Mouse (Mus musculus): ENCODE measurements around the gene Stk24. TPM values are rescaled to one million over a fixed set of nuclear protein-coding genes. Genes with fewer than 3 reads are reported as not detected.

Gene Stk24
- polyA plus RNA-seq, 1 experiment from 2014 or later, result 49.3 TPM

GRCm38 (mm10) chr14:121361319-121362114 lies 18.3 kb downstream of the Stk24 start:
- DNase-seq (ENCODE audit: low spot score) (no peak), ATAC-seq (replicated peaks; ENCODE audit: low FRiP score, low TSS enrichment, low read depth) (no peak; the same call in 1 of the 2 replicates)
- peaks cover 2% of the 10 kb centered on the region; the same call in 1 of the 2 replicates for H3K9me3 ChIP-seq (ENCODE audit: control insufficient read depth, low read length)
- H3K4me3 ChIP-seq (ENCODE audit: low read depth, low read length), result no peak overlapping the region
- peaks cover 60% of the 10 kb centered on the region for H3K4me1 ChIP-seq (replicated peaks; ENCODE audit: control insufficient read depth, insufficient read depth, low read length)
- H3K36me3 ChIP-seq (ENCODE audit: control insufficient read depth, insufficient read depth, low read length), result no peaks in the 10 kb centered on the region
- no peak overlapping the region for H3K27ac ChIP-seq (ENCODE audit: low read depth)
- no peak overlapping the region for H3K9ac ChIP-seq (ENCODE audit: low read length)
- no peaks in the 10 kb centered on the region for H3K27me3 ChIP-seq (replicated peaks; ENCODE audit: control insufficient read depth, insufficient read depth, low read length)
- H3K4me2 ChIP-seq (ENCODE audit: low read length), result no peak overlapping the region
- 74% methylated on average over 17 of the region's 17 CpGs for WGBS

DNA sequence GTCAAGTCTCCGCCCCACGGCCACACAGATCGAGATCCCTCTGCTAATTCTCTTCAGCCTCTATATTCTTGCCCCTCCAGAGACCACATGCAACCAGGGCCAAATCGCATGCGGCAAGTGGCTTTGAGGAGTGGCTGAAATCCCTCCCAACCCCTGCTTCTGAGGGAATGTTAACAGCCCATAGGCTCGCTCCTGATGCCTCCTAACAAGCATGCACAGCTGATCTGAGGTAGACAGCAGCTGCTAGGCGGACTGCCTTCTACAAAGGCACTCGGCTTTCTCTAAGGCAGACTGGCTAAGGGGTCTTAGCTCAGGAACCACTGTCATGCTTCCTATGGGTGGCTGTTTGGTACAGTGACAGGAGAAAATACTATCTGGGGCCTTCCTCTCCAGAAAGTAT lies 20.0 kb downstream of the Stk24 start:
- ATAC-seq (replicated peaks; ENCODE audit: low FRiP score, low TSS enrichment, low read depth), result no peak
- no peak for DNase-seq (ENCODE audit: low spot score)
- H3K4me2 ChIP-seq (ENCODE audit: low read length), result no peak overlapping the region
- no peak overlapping the region for H3K9ac ChIP-seq (ENCODE audit: low read length)
- peaks cover 2% of the 10 kb centered on the region; the same call in 1 of the 2 replicates for H3K9me3 ChIP-seq (ENCODE audit: control insufficient read depth, low read length)
- H3K4me3 ChIP-seq (ENCODE audit: low read depth, low read length), result no peak overlapping the region
- no peaks in the 10 kb centered on the region for H3K36me3 ChIP-seq (ENCODE audit: control insufficient read depth, insufficient read depth, low read length)
- H3K27ac ChIP-seq (ENCODE audit: low read depth), result peak overlapping the region; percentile 5; the same call in 1 of the 2 replicates
- 69% methylated on average over 8 of the region's 8 CpGs for WGBS
- H3K4me1 ChIP-seq (replicated peaks; ENCODE audit: control insufficient read depth, insufficient read depth, low read length), result peaks cover 52% of the 10 kb centered on the region
- no peaks in the 10 kb centered on the region for H3K27me3 ChIP-seq (replicated peaks; ENCODE audit: control insufficient read depth, insufficient read depth, low read length)

- Histone ChIP-seq H3K27ac (ENCODE audit: low read depth) (peak overlapping the region; percentile 16; the same call in 1 of the 2 replicates), H3K4me2 (ENCODE audit: low read length) (no peak overlapping the region), H3K27me3 (replicated peaks; ENCODE audit: control insufficient read depth, insufficient read depth, low read length) (no peaks in the 10 kb centered on the region), H3K36me3 (ENCODE audit: control insufficient read depth, insufficient read depth, low read length) (no peaks in the 10 kb centered on the region), H3K9me3 (ENCODE audit: control insufficient read depth, low read length) (peaks cover under 1% of the 10 kb centered on the region; the same call in 1 of the 2 replicates), H3K9ac (ENCODE audit: low read length) (no peak overlapping the region), H3K4me1 (replicated peaks; ENCODE audit: control insufficient read depth, insufficient read depth, low read length) (peaks cover 52% of the 10 kb centered on the region), H3K4me3 (ENCODE audit: low read depth, low read length) (no peak overlapping the region)
- ATAC-seq (replicated peaks; ENCODE audit: low FRiP score, low TSS enrichment, low read depth) (no peak), DNase-seq (ENCODE audit: low spot score) (no peak)
- 30% methylated on average over 3 of the region's 3 CpGs for WGBS
Measured at GRCm38 (mm10) chr14:121359015-121359414, 20.8 kb downstream of the Stk24 start.

GRCm38 (mm10) chr14:121358327-121358726 lies 21.5 kb downstream of the Stk24 start:
- H3K27me3 ChIP-seq (replicated peaks; ENCODE audit: control insufficient read depth, insufficient read depth, low read length), result no peaks in the 10 kb centered on the region
- no peak overlapping the region for H3K4me2 ChIP-seq (ENCODE audit: low read length)
- H3K27ac ChIP-seq (ENCODE audit: low read depth), result 0 out of 2 replicates have a peak overlapping the region, but pooled peaks have one; percentile 16
- no peaks in the 10 kb centered on the region for H3K36me3 ChIP-seq (ENCODE audit: control insufficient read depth, insufficient read depth, low read length)
- no peak for ATAC-seq (replicated peaks; ENCODE audit: low FRiP score, low TSS enrichment, low read depth)
- DNase-seq (ENCODE audit: low spot score), result no peak
- no peak overlapping the region for H3K4me3 ChIP-seq (ENCODE audit: low read depth, low read length)
- no peak overlapping the region for H3K9ac ChIP-seq (ENCODE audit: low read length)
- H3K4me1 ChIP-seq (replicated peaks; ENCODE audit: control insufficient read depth, insufficient read depth, low read length), result peaks cover 52% of the 10 kb centered on the region
- WGBS, result 77% methylated on average over 1 of the region's 1 CpGs
- H3K9me3 ChIP-seq (ENCODE audit: control insufficient read depth, low read length), result no peaks in the 10 kb centered on the region

DNA sequence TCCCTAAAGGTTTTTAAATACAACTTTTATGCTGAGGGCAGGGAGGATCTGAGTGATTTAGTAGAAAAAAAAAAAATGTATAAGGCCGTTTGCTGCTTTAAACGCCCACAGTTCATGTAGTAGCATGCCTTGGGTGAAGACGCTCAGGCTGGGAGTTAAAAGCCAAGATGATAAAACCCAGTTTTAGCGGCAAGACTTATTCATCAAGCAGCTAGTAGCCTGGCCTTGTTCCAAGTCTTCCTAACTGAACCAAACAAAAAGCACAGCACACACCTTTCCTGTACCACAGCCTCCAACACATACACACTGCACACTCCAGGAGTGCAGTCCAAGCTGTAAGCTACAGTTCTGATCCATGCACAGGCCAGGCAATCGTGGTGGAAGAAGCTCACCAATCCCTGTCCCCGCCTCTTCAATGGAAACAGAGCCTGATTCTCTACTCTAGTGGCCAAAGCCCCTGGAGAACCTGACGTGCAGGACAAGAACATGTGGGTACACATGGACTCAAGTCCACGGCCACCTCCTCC lies 23.4 kb downstream of the Stk24 start:
- H3K9ac ChIP-seq (ENCODE audit: low read length), result no peak overlapping the region
- H3K27me3 ChIP-seq (replicated peaks; ENCODE audit: control insufficient read depth, insufficient read depth, low read length), result no peaks in the 10 kb centered on the region
- no peak overlapping the region for H3K4me2 ChIP-seq (ENCODE audit: low read length)
- no peak for ATAC-seq (replicated peaks; ENCODE audit: low FRiP score, low TSS enrichment, low read depth)
- no peak overlapping the region for H3K27ac ChIP-seq (ENCODE audit: low read depth)
- H3K4me3 ChIP-seq (ENCODE audit: low read depth, low read length), result no peak overlapping the region
- no peaks in the 10 kb centered on the region for H3K36me3 ChIP-seq (ENCODE audit: control insufficient read depth, insufficient read depth, low read length)
- peaks cover 41% of the 10 kb centered on the region for H3K4me1 ChIP-seq (replicated peaks; ENCODE audit: control insufficient read depth, insufficient read depth, low read length)
- whole genome bisulfite sequencing, result 42% methylated on average over 8 of the region's 8 CpGs
- H3K9me3 ChIP-seq (ENCODE audit: control insufficient read depth, low read length), result no peaks in the 10 kb centered on the region
- DNase-seq (ENCODE audit: low spot score), result no peak

DNA sequence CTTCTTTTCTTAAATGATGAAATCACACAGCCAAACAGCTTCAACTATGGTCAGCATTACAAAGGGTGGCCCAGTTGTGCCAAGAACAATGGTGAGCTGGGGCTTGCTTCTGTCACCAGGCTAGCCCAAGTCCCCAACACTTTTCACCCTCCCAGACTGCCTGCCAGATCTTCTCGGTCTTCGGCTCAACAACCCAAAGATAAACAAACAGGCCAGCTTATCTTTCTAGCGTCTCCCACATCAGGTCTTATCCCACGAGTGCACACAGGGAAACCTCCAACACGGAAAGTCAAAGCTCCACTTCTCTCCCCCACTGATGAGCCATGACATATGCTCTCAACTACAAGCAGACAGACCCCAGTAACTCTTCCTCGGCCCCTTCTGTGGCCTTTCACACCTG lies 24.1 kb downstream of the Stk24 start:
- H3K4me2 ChIP-seq (ENCODE audit: low read length), result no peak overlapping the region
- H3K27me3 ChIP-seq (replicated peaks; ENCODE audit: control insufficient read depth, insufficient read depth, low read length), result no peaks in the 10 kb centered on the region
- no peak overlapping the region for H3K4me3 ChIP-seq (ENCODE audit: low read depth, low read length)
- ATAC-seq (replicated peaks; ENCODE audit: low FRiP score, low TSS enrichment, low read depth) (no peak), DNase-seq (ENCODE audit: low spot score) (no peak)
- no peaks in the 10 kb centered on the region for H3K9me3 ChIP-seq (ENCODE audit: control insufficient read depth, low read length)
- H3K9ac ChIP-seq (ENCODE audit: low read length), result no peak overlapping the region
- WGBS, result 20% methylated on average over 6 of the region's 6 CpGs
- peaks cover 41% of the 10 kb centered on the region for H3K4me1 ChIP-seq (replicated peaks; ENCODE audit: control insufficient read depth, insufficient read depth, low read length)
- no peaks in the 10 kb centered on the region for H3K36me3 ChIP-seq (ENCODE audit: control insufficient read depth, insufficient read depth, low read length)
- no peak overlapping the region for H3K27ac ChIP-seq (ENCODE audit: low read depth)

DNA sequence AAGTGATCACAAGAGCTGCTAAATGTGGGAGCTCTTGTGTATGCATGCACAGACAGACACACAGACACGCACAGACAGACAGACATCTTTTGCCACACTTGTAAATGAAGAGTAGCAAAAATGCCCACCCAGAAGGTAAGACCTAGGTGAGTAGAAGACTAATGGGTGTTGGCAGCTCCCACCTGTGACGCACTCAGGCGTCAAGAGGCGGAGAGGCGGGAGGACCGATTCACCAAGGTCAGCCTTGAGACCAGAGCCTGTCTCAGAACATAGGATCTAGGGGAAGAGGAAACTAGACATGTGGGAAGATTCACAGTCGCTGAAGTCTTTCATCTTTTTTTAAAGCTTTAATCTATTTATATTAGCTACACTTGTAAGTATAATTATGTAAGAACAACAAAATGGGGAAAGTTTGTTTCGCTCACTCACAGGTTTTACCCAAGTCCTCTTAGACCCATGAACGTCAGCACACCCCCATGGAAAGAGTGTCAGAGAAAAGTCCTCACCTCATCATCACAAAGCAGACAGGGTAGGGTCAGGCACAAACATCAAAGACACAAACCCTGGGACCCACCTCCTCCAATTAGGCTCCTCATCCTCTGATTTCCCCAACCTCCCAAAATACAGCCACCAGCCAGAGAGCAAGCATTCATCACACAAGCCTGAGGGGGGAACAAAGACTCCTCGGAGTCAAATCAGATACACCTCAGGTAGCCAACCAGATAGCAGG lies 26.0 kb downstream of the Stk24 start:
- Histone ChIP-seq H3K36me3 (ENCODE audit: control insufficient read depth, insufficient read depth, low read length) (no peaks in the 10 kb centered on the region), H3K9ac (ENCODE audit: low read length) (no peak overlapping the region), H3K4me3 (ENCODE audit: low read depth, low read length) (no peak overlapping the region), H3K4me2 (ENCODE audit: low read length) (no peak overlapping the region), H3K9me3 (ENCODE audit: control insufficient read depth, low read length) (no peaks in the 10 kb centered on the region), H3K27me3 (replicated peaks; ENCODE audit: control insufficient read depth, insufficient read depth, low read length) (no peaks in the 10 kb centered on the region), H3K4me1 (replicated peaks; ENCODE audit: control insufficient read depth, insufficient read depth, low read length) (peaks cover 33% of the 10 kb centered on the region), H3K27ac (ENCODE audit: low read depth) (no peak overlapping the region)
- no peak for ATAC-seq (replicated peaks; ENCODE audit: low FRiP score, low TSS enrichment, low read depth)
- 74% methylated on average over 10 of the region's 10 CpGs for WGBS
- no peak for DNase-seq (ENCODE audit: low spot score)

DNA sequence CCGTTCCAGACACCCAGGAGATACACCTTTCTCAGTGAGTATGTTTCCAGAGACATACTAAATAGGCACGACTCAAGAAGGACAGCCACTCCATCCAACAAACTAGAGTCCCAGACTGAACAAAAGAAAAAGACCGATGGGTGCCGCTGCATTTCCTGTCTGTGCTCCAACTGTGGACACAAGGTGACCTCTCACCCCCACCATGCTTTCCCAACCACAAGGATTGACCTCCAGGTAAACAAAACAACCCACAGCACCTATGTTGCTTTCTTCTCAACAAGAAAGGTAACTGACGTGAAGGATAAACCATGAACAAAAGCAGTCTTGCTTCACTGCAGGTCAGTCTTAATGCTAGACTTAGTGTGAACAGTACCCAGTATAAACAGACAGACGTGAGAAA lies 27.1 kb downstream of the Stk24 start:
- no peak overlapping the region for H3K4me2 ChIP-seq (ENCODE audit: low read length)
- peaks cover 36% of the 10 kb centered on the region for H3K4me1 ChIP-seq (replicated peaks; ENCODE audit: control insufficient read depth, insufficient read depth, low read length)
- no peaks in the 10 kb centered on the region for H3K9me3 ChIP-seq (ENCODE audit: control insufficient read depth, low read length)
- H3K27ac ChIP-seq (ENCODE audit: low read depth), result no peak overlapping the region
- 82% methylated on average over 6 of the region's 6 CpGs for WGBS
- H3K27me3 ChIP-seq (replicated peaks; ENCODE audit: control insufficient read depth, insufficient read depth, low read length), result no peaks in the 10 kb centered on the region
- no peak for ATAC-seq (replicated peaks; ENCODE audit: low FRiP score, low TSS enrichment, low read depth)
- no peak for DNase-seq (ENCODE audit: low spot score)
- H3K9ac ChIP-seq (ENCODE audit: low read length), result no peak overlapping the region
- H3K36me3 ChIP-seq (ENCODE audit: control insufficient read depth, insufficient read depth, low read length), result no peaks in the 10 kb centered on the region
- H3K4me3 ChIP-seq (ENCODE audit: low read depth, low read length), result no peak overlapping the region
